Mouse (Mus musculus) layer of hippocampus, postnatal 14 days (tissue): ENCODE data around the gene Cutal. TPM values are rescaled to one million over a fixed set of nuclear protein-coding genes. Genes with fewer than 3 reads are reported as not detected.
A peak's percentile ranks its signal among the peaks of the same experiment; 100 is the strongest.

Source experiments
- DNase-seq, 2 experiments: peaks; one replicate each; pipeline ENCODE4 v3.0.0; 2021 to 2022; ENCODE audit warnings: low spot score in 2 of 2, mixed read lengths in 1 of 2
- total RNA-seq, 2 experiments: library from RNA; stranded (reverse); gene quantifications; 2 replicates each; pipeline ENCODE4 v1.2.3; 2021

The Cutal gene
- total RNA-seq, 2 experiments from 2014 or later = 0.65 to 1.0 TPM

DNA sequence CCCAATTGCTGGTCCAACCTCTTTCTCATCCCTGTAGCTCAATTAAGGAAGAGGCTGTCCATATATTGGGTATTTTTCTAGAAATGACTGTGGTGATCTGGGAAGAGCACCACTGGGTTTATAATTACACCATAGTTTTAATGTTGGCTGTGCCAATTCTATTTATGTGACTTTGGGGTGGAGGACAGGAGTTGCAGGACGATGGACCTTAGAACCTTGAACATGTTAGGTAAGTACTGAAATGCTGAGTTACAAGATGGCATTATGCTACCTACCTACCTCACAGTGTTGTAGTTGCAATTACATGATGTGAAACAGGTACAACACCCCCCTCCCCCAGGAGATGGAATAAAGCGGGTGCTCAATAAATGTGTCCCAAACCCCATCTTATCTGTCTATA is 8.6 kb downstream of the Cutal start:
- DNase-seq = no peak

DNA sequence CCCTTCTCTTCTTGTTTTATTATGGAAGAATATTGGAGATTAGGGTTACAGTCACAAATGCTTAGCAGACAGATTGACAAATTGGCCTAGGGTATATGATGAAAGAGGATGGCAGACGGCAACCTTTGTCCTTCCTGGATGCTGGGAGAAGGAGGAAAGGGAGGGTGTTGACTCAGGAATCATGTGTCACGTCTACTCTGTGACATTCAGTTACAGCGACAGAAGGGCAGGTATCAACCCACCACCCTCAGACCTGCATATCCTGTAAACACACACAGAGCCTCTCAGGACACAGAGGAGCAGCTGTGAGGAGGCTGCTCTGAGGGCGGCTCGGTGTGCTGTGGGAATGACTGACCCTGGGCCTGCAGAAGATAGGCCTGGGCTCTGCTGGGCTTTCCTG is 9.0 kb downstream of the Cutal start:
- no peak for DNase-seq

DNA sequence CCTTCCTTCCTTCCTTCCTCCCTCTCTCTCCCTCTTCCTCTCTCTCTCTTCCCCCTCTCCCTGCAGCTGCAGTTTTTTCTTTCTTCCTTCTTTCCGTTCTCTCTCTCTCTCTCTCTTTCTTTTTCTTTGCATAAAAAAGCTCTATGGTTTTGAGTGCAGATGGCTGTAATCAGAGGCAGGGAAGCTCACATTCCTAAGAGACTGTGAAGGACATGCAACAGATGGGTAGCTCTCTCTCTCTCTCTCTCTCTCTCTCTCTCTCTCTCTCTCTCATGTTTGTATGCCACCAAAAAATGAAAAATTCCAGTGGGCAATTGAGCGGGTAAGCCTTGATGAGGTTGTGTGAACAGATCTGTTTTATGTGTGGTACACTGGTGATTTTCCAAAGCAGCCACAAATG is 10.0 kb downstream of the Cutal start:
- no peak for DNase-seq

DNA sequence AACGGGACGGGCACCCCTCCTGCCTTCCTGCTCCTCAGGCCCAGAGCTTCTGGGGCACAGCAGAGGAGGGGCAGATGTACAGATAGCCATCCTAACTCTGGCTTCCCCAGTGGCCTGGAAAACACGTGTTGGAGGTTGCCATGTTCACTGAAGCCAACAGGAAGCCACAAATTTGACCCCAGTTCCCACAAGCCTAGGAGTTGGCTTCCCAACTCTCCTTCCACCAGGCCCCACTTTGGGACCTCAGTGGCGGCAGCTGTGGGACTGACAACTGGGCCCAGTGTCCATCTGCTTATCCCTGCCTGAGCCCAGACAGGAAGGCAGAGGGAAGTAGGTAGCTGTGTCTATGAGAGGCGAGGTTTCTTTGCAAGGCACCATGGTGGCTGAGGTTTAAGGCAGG is 19.8 kb downstream of the Cutal start:
- no peak for DNase-seq

DNA sequence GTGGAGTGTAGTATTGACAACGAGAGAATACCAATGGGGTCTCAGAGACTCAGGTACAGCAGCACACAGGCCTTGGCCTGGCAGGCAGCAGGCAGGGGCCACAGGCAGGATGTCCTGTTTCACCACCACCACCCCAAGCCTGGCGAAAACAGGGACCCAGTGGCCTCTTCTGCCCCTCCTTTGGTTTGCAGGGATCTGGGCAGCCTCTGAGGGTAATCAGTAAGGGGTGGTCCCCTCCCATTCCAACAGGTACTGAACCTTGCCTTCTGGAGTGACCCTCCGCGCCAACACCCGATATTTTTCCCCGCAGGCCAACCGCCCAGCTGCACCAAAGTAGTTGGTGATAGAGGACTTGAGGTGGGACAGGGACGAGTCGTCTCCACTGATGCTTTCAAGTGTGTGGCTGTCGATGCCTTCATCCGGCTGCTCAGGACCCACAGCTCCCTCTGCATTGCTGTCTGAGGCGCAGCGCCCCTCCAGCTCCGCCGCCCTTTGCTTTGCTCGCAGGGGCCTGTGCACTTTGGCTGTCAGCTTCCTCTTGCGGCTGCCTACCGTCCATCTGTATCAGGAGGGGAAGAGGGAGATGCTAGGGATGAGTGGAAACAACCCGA is 21.4 kb downstream of the Cutal start:
- DNase-seq = no peak

DNA sequence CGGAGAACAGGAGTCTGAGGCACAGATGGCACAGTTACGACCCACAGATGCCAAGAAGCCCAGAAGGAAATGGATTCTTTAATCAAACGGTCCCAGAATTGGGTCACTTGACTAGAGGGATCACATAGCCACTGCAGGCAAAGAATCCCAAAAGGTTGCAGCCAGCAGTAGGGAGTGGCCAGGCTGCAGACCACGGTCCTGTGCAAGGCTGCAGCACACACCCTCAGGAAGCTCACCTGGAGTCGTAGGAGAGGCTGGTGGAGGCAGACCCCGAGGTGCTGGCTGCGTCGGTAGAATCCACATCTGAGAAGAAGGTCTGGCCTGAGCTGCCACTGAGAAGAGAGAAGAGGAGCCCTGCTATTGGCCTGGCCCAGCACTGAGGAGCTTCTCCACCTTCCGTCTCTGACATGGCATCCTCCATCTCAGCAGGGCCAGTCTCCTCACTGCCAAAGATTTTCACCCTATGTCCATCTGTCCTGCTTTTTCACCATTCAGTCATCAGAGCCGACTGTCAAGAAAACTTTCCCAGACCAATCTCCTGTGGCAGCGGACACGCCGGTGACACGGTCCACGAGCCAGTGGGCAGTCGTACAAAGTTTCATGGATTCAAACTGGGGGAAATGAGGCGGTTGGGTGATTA is 22.7 kb downstream of the Cutal start:
- DNase-seq = no peak

DNA sequence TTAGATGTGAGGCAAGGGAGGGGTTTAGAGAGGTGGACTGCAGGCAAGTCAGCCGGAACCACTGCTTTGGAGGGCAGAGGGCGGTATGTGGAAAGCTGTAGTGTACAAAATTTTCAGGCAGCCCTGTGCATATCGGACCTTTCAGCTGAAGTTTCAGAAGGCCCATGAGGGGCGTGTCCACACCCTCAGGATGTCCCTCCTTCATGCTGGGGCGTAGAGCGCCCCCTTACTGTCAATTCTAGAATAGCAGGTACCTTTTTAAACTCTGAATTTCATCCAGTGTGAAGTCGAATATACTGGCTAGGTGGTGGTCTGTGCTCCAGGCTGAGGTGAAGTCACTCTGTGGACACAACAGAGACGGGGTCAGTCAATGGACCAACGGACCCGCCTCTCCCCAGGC is 23.6 kb downstream of the Cutal start:
- DNase-seq = no peak

DNA sequence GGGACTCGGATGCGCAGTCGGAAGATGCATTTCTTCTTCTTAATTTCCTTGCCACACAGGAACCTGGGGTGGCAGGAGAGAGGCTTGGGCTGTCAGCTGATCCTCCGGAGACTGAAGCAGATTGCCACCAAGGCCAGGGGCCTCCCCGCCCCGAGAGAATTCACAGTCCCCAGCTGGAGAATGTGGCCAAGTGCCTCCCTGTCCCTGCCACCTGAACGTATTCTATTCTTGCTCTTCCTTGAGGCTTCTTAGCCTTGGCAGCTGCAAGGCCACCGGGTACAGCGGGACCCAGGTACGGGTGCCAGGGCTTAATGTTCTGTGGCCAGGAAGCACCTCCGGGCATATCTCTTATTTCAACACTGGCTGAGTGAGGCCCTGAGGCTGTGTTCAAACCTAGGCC is 25.5 kb downstream of the Cutal start:
- DNase-seq = no peak

DNA sequence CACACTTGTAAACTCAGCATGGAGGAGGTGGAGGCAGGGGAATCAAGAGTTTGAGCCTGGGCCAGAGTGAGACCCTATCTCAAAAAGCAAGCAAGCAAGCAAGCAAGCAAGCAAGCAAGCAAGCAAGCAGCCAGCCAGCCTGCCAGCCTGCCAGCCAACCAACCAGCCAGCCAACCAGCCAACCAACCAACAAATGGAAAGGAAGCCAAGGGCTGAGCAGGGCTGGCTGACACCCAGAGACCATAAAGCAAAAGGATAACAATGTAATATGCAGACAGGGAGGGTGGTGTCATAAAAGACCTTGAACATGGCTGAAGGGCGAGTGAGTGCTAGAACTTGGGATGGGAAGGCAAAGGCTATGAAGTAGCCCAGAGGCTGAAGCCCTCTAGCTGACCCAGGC is 26.2 kb downstream of the Cutal start:
- DNase-seq = no peak

DNA sequence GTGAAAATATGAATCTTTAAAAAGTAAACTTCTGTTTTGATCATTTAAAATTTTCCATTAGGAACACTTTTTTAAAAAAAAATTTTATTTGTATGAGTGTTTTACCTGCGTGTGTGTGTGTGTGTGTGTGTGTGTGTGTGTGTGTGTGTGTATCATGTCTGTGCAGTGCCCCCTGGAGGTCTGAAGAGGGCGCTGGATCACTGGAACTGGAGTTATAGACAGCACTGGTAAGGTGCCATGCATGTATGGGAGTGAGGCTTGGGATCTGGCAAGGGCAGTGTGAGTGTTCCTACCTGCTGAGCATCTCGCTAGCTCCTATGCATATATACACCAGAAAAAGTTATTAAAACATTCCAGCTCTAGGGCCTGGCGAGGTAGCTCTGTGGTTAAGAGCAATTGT is 27.5 kb downstream of the Cutal start:
- no peak for DNase-seq

DNA sequence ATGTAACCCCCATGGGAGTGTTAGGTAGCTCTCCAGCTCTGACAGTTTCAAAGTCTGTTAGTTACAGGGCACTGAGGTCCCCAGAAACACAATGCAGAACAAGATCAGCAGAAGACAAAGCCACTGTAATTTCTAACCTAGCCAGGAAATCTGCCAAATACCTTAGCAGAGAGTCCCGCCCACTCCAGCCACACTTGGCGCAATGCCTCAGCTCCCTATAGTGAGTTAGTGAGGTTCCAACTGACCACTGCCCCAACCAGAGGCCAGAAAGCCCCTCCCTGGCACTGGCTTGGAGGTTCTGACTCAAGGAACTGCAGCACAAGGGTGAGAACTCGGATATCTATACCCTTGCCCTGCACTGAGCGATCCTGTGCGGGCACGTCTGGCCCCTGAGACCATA is 28.5 kb downstream of the Cutal start:
- no peak for DNase-seq

DNA sequence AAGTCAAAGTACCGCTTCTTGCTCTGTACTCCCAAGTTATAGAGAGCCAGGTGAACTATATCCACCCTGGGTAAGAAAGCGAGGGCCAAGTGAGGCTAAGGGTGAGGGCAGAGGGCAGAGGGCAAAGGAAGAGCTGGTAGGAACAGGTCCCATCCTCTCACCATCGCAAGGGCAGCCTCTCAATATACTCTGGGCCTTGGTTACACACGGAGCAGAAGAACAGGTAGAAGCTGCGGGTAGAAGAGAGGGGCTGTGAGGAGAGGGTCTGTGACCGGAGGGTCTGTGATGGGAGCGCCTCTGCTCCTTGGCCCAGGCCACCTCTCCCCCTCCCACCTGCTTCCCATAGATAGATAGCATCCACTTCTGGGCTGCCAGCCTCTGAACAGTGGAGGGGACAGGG is 29.0 kb downstream of the Cutal start:
- DNase-seq = no peak

DNA sequence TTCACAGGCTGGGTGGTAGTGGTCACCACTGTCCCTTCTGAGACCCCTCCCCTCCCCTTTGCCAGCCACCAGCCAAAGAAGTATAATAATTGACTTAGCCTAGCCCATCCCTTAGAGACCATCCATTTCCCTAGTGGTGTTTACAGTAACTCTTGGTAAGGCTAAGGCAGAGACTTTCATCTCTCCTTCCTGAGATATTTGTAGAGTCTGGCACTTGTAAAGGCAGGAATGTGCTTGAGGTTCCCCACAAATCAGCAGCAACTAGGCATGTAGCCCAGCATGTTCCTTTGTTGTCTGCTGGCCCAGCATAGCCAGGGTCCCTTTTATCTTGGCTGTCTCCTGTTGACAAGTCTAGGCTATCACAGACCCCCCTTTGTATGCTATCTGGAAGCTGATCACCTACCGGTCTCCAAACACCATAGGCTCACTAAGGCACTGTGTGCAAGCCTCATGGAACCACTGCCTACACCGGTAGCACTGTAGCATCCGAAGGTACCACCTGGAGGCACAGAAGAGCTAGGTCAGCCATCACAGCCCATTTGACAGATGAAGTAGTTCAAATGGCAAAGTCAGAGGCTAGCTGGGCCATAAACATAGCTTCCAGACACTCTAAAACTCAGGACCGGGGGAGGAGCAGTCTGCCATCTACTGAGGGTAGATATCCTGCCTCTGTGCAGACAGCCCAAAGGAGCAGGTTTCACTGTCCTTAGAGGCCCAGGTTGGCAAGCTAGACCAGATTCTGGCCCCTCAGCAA is 29.6 kb downstream of the Cutal start:
- DNase-seq = no peak

DNA sequence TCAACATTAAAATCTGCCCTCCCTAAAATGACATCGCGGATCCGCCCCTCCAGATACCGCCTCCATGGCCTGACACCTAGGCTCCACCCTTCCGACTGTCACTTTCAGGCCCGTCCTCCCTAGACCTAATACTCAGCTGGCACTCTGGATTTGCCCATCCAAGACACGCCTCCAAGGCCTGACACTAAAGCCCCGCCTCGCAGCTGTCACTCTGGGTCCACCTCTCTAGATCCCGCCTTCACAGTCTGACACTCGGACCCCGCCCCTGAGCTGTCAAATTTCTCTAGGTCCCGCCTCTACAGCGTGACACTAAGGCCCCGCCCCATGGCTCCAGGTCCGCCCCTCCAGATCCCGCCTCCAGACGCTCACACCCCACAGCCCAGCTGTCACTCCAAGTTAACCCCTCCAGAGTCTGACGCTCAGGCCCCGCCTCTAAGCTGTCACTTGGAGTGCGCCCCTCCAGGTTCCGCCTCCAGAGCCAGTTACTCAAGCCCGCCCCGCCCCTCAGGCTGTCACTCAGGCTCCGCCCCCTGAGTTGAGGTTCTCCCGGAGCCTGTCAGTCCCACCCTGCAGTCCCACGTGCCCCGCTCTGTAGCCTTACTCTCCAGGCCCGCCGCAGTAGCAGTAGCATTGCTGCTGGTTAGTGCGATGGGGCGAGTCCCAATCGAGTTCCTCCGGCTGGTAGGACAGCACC is 30.8 kb downstream of the Cutal start:
- peak; percentile 97 to 99 for DNase-seq

DNA sequence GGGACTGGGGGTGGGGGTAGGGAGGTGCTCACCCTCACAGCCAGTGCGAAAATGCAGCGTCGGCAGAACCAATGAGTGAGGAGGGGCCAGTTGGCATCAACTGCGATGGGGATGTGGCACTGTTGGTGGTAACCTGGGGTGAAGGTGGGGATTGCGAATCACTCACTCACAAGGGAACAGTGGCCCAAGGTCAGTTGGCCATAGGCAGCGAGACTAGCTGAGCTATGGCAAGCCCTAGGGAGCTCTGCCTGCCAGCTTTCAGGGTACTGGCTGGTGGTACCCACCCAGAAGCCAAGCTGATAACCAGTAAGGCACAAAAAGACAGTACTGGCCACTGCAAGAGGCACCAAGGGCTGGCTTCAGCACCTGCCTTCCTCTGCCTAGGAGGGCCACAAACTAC is 32.2 kb downstream of the Cutal start:
- no peak for DNase-seq

DNA sequence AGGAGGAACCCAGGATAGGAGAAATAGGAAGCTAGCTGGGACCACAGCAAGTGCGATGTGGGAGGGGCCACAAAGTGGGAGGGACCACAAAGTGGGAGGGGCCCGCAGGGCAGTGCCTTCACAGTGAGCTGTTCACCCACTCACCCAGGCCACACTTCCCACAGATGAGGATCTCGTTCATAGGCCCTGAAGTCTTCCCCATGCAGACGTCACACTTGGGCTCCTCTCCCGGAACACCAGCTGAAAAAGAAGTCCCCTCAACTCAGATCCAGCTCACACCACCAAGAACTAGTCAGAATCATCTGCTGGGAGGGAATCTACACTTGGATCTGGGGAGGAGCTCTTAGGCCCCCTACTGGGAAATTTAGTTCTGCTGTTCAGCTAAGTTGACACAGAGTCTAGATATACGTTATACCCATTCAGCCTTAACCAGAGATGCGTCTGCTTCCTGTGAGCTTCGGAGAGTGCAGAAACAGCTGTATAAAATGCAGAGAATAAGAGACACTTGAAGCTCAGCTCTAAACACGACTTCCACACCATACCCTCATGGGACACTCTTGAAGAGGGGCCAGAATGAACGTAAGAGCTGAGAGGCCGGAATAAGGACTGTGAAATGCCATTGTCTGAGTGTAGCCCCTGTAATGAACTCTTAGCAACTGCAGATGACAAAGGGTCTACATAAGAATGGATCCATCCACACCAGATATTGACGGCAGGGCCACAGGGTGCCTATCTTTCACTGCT is 32.8 kb downstream of the Cutal start:
- DNase-seq = peak in 1 of 2 experiments; percentile 27

DNA sequence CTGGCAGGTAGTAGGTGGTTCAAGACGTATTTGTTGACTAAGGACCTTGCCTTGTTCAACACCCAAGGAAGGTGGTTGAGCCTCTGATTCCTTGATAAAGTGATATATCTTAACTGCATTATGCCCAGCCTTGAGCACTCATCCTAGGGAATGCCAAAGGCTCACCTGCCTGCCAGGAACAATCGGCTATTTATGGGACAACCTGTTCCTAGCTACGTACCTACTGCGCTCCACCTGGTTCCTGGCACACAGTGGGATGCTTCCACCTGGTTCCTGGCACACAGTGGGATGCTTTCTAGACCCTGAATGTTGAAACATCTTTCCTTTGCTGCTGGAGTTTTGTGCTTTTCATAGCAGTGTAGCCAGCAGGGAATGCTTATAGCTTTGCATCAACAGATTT is 35.5 kb downstream of the Cutal start:
- DNase-seq = no peak

DNA sequence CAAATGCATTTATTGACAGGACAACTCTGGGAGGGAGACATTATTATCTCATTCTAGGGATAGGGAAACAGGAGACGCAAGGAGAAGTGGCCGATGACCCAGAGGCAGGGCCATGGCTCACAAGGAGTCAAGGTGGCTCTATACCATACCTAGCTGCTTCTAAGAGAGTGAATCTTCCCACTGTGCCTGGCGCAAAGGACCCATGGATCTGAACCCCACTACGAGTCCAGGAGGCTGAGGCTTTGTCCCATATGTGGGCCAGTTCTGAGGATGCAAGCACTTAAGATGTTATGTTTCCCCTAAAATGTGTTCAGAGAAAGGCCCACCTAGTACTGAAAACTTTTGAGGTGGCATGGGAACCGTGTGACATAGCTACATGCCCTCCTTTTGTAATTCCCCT is 37.7 kb downstream of the Cutal start:
- DNase-seq = no peak

DNA sequence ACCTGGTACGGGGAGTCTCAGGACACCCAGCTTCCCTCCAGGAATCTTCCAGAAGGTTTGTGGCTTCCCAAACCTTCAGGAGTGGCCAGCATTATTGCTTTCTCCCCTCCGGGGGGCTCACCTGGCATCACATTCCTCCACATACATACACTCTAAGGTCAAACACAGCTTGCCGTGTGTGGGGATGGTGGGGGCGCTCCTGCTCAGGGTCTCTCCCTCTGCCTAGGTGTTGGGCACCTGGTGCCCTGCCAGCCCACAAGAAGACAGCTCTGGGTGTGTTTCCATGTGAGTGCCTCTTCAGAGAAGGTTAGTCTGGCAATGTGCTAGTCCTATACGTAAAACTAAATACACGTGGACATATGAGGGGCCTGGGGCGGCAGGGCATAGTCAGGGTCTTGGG is 38.4 kb downstream of the Cutal start:
- DNase-seq = no peak

DNA sequence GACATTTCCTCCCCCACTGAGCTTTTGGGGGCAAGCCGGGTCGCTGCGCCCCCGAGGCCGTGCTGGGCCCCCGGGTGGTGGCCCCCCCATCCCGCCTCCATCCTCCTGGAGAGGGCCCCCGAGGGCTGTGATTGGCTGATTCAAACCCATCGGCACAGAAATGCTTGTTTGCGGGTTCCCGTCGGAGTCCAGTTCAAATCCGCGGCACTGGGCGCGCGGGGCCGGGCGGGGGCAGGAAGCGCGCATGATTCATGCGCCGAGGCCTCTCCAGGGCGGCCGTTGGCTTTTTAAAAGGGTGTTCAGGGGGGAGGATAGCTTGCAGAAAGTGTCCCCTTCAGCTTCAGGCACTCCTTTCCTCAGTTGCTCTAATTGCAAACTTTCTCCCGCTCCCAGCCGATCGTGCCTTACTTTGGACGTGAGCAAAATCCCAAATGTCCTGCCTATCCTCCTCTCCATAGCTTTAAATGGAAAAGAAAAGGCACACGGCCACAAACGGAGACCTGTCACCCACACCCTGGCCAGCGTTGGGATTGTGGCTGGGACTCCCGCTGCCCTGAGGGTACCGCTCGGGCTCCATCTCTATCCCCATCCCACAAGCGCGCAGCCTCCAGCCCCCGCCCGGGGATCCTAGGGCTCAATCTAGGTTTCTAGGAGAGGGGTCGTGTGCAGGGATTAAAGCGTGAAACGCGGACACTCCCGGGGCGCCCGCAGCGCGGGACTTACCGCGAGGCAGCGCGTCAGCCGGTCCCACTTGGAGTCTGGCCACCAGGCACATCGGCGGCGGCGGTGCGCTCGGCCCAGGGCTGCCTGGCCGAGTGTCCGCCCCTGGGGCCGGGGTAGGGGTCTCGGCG is 39.2 kb downstream of the Cutal start, which contains the start of gene Phf19:
TSS of gene Phf19 (minus strand) at position 809 of the 851 bp plus-strand sequence.
- DNase-seq = no peak
